Mouse (Mus musculus) C2C12 (cell line): ENCODE measurements at regions not wholly inside any gene's neighbourhood (a gene's known extent, or its start where the extent isn't known, plus 50 kb on each side); places are given as distances from the start of the nearest gene placed in this dataset.

Experiments used
- CTCF ChIP-seq: IDR thresholded peaks from one replicate; pipeline ENCODE4 v1.5.1; 2011; ENCODE audit not compliant: control insufficient read depth, insufficient read depth, insufficient read length
- FOSL1 ChIP-seq: IDR thresholded peaks from one replicate; pipeline ENCODE4 v1.8.0; 2011; ENCODE audit warnings: mild to moderate bottlenecking, low read length; ENCODE audit not compliant: poor library complexity, insufficient read depth, severe bottlenecking
- MYOG ChIP-seq: IDR thresholded peaks from one replicate; pipeline ENCODE4 v1.6.1; 2011; ENCODE audit not compliant: control insufficient read depth, insufficient read length; ENCODE audit errors: extremely low read depth

DNA sequence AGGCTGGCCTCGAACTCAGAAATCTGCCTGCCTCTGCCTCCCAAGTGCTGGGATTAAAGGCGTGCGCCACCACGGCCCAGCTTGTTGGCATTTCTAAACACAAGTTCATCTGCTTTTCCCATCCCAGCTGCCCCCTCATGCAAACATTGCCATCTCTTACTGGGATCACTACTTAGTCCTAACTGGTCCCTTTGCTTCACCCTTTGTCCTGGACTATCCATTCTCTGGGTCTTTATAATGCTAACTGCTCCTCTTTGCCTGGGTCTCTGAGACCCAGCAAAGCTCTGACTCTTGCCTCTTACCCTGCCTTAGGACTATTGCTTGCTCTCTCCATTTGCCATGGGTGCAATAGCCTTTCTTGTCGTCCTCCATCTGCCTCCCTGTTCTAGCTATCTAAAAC lies 103.7 kb downstream of the Dad1 start:
- TF ChIP-seq MYOG, result no peak
- no peak for TF ChIP-seq CTCF
- no peak for TF ChIP-seq FOSL1
